Mouse (Mus musculus): ENCODE measurements around the gene Hoxc13. TPM values are rescaled to one million over a fixed set of nuclear protein-coding genes. Genes with fewer than 3 reads are reported as not detected.

Gene Hoxc13
- polyA plus RNA-seq, 1 experiment from 2014 or later, result not detected

DNA sequence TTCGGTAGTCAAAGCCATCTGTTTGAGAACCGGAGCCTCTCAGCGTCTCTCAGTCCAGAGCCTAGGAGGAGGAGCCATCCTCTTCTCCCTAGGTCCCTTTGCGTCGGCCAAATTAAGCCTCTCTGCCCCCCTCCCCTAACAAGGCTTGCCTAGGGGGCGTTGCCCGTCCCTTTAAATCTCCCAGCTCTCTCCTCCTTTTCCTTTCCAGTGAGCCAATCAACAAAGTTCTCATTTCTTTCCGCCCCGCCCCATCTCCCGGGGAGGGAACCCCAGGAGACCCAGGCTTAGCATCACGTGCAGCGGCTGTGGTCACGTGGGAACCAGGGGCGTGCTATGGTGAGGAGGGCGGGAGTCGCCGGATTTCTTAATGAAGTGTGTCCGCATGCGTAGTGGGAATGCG is 284 bp upstream of the Hoxc13 start:
- under 1% methylated on average over 19 of the region's 20 CpGs for WGBS
- Histone ChIP-seq H3K4me1 (replicated peaks; ENCODE audit: control insufficient read depth, insufficient read depth) (no peaks in the 10 kb centered on the region), H3K9me3 (ENCODE audit: control insufficient read depth, low read length) (no peaks in the 10 kb centered on the region), H3K27ac (replicated peaks) (no peak overlapping the region), H3K36me3 (ENCODE audit: control insufficient read depth, insufficient read depth, low read length) (no peaks in the 10 kb centered on the region), H3K4me3 (ENCODE audit: low read depth, low read length) (peak overlapping the region; percentile 23; the same call in 1 of the 2 replicates), H3K9ac (ENCODE audit: low read length) (no peak overlapping the region), H3K27me3 (ENCODE audit: control insufficient read depth, insufficient read depth, low read length) (peaks cover 34% of the 10 kb centered on the region), H3K4me2 (replicated peaks; ENCODE audit: low read depth) (peak overlapping the region; percentile 42; the same call in 1 of the 2 replicates)
- DNase-seq (ENCODE audit: low spot score) (peak; percentile 56), ATAC-seq (ENCODE audit: low FRiP score, low TSS enrichment) (peak; percentile 57; the same call in 1 of the 2 replicates)
- TF ChIP-seq EP300 (optimal IDR thresholded peaks at IDR 0.05) (no peak), CTCF (IDR thresholded peaks at IDR 0.05; ENCODE audit: low read depth) (no peak)

DNA sequence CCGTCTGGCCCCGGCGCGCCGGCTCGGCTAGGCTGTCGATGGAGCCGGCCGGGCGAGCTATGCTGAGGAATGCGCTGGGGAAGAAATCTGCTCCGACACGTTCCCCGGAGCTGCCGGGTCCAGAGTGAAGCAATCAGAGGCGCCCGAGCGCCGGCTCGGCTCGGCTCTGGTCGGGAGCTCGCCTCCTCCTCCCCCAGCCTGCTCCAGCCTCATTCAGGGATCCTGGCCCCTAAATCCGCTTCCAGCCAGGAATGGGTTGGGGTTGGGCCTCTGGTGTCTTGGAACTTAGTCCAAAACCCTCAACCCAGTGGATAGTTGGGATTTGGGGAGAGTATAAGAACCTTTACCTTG is 1.1 kb downstream of the Hoxc13 start:
- DNase-seq (ENCODE audit: low spot score) (peak; percentile 37), ATAC-seq (ENCODE audit: low FRiP score, low TSS enrichment) (peak; percentile 60; the same call in 1 of the 2 replicates)
- Histone ChIP-seq H3K9ac (ENCODE audit: low read length) (no peak overlapping the region), H3K36me3 (ENCODE audit: control insufficient read depth, insufficient read depth, low read length) (no peaks in the 10 kb centered on the region), H3K4me1 (replicated peaks; ENCODE audit: control insufficient read depth, insufficient read depth) (no peaks in the 10 kb centered on the region), H3K27me3 (ENCODE audit: control insufficient read depth, insufficient read depth, low read length) (peaks cover 36% of the 10 kb centered on the region), H3K4me2 (replicated peaks; ENCODE audit: low read depth) (peak overlapping the region; percentile 20; the same call in 1 of the 2 replicates), H3K9me3 (ENCODE audit: control insufficient read depth, low read length) (no peaks in the 10 kb centered on the region), H3K4me3 (ENCODE audit: low read depth, low read length) (no peak overlapping the region), H3K27ac (replicated peaks) (no peak overlapping the region)
- no peak for TF ChIP-seq EP300 (optimal IDR thresholded peaks at IDR 0.05)
- TF ChIP-seq CTCF (IDR thresholded peaks at IDR 0.05; ENCODE audit: low read depth), result no peak
- 2% methylated on average over 24 of the region's 24 CpGs for WGBS

DNA sequence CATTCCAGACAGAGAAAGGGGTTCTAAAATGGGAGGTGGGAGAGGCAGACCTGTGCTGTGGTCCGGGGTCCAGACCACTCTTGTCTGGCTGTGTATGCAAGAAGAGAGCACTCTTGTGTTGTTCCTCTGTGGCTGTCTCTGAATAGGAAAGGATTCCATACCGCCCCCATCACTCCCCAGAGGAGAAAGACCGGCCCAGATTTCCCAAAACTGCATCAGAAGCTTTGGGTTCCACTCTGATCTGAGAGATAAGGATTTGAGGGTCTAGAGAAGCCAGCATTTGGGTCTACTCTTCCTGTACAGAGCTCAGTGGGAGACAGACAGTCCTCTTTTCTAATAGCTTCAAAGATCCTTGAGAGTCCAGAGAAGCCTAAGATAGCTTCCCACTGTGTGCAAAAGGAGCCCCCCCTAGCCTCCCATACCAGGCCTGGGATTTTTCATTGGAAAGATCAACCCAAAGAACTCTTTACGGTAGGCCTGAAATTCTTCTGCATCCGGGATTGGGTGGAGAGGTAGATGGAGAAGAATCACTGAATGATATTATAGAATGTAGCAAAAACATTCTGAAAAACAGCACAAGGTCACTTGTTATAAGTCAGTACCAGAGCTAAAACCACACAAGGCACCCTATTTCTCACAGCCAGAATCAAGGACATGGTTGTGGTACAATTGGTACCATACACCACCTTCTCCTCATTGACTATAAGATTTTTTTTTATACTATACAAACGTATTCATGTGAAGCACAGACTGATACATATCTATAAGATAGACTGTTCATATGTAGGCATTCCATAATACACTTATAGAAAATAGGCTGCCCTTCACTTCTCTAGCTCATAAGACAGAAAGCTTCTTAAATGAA is 2.0 kb downstream of the Hoxc13 start:
- ATAC-seq (ENCODE audit: low FRiP score, low TSS enrichment) (no peak), DNase-seq (ENCODE audit: low spot score) (no peak)
- Histone ChIP-seq H3K9me3 (ENCODE audit: control insufficient read depth, low read length) (no peaks in the 10 kb centered on the region), H3K36me3 (ENCODE audit: control insufficient read depth, insufficient read depth, low read length) (no peaks in the 10 kb centered on the region), H3K27ac (replicated peaks) (no peak overlapping the region), H3K9ac (ENCODE audit: low read length) (no peak overlapping the region), H3K4me2 (replicated peaks; ENCODE audit: low read depth) (no peak overlapping the region), H3K4me3 (ENCODE audit: low read depth, low read length) (no peak overlapping the region), H3K27me3 (ENCODE audit: control insufficient read depth, insufficient read depth, low read length) (peaks cover 37% of the 10 kb centered on the region), H3K4me1 (replicated peaks; ENCODE audit: control insufficient read depth, insufficient read depth) (no peaks in the 10 kb centered on the region)
- WGBS, result 20% methylated on average over 6 of the region's 6 CpGs
- TF ChIP-seq CTCF (IDR thresholded peaks at IDR 0.05; ENCODE audit: low read depth) (no peak), EP300 (optimal IDR thresholded peaks at IDR 0.05) (no peak)

DNA sequence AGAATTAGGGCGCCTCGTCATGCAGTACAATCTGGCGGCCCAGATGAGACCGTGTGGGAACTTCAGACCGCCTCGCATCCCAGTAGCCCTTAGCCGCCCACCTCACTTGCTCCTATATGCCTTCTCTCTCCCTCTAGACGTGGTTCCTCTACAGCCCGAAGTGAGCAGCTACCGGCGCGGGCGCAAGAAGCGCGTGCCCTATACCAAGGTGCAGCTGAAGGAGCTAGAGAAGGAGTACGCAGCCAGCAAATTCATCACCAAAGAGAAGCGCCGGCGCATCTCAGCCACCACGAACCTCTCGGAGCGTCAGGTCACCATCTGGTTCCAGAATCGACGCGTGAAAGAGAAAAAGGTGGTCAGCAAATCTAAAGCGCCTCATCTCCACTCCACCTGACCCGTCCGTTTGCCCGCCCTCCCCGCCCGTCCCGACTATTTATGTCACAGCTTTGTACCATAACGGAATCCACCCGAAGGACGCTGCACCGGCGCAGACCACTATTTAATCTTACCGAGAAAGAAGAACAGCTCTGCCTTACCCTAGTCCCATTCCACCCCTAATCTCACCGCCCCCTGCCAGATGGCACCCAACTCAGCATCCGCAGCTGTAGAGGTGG is 6.2 kb downstream of the Hoxc13 start:
- DNase-seq (ENCODE audit: low spot score) (no peak), ATAC-seq (ENCODE audit: low FRiP score, low TSS enrichment) (no peak)
- no peaks in the 10 kb centered on the region for H3K9me3 ChIP-seq (ENCODE audit: control insufficient read depth, low read length)
- peaks cover 41% of the 10 kb centered on the region for H3K27me3 ChIP-seq (ENCODE audit: control insufficient read depth, insufficient read depth, low read length)
- H3K4me2 ChIP-seq (replicated peaks; ENCODE audit: low read depth), result no peak overlapping the region
- H3K36me3 ChIP-seq (ENCODE audit: control insufficient read depth, insufficient read depth, low read length), result no peaks in the 10 kb centered on the region
- TF ChIP-seq CTCF (IDR thresholded peaks at IDR 0.05; ENCODE audit: low read depth) (no peak), EP300 (optimal IDR thresholded peaks at IDR 0.05) (no peak)
- H3K27ac ChIP-seq (replicated peaks), result no peak overlapping the region
- no peak overlapping the region for H3K4me3 ChIP-seq (ENCODE audit: low read depth, low read length)
- 2% methylated on average over 40 of the region's 40 CpGs for WGBS
- no peak overlapping the region for H3K9ac ChIP-seq (ENCODE audit: low read length)
- no peaks in the 10 kb centered on the region for H3K4me1 ChIP-seq (replicated peaks; ENCODE audit: control insufficient read depth, insufficient read depth)

DNA sequence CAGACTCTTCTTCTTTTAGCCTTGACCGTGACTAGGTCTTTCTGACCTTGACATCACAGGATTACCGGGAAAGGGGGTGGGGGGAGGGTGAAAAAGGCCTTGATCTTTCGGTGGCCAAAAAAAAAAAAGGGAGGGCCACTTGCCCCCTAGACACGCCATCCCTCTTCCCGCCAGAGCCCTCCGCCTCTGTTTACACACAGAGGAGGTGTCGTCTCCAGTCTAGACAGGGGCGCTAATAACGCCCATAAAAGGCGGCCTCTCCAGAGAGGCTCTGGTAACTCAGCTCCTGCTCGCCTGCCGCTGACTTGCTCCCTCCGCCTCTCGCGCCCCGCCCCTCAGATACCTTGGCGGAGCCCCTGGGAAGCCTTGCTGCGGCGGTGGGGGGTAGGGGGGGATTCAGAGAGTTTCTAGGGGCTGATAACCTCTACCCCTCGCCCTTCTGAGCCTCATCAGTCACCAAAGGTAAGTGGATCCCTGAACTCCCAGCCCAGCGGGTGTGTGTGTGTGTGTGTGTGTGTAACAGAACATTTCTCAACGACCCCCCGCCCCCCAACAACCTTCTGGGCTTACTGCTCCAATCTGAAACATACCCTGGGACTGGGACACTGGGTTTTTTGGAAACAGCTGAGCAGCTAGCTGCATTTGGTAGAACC is 10.9 kb downstream of the Hoxc13 start:
- no peak for DNase-seq (ENCODE audit: low spot score)
- TF ChIP-seq CTCF (IDR thresholded peaks at IDR 0.05; ENCODE audit: low read depth) (no peak), EP300 (optimal IDR thresholded peaks at IDR 0.05) (no peak)
- Histone ChIP-seq H3K4me3 (ENCODE audit: low read depth, low read length) (no peak overlapping the region), H3K4me1 (replicated peaks; ENCODE audit: control insufficient read depth, insufficient read depth) (no peaks in the 10 kb centered on the region), H3K36me3 (ENCODE audit: control insufficient read depth, insufficient read depth, low read length) (no peaks in the 10 kb centered on the region), H3K4me2 (replicated peaks; ENCODE audit: low read depth) (no peak overlapping the region), H3K27ac (replicated peaks) (no peak overlapping the region), H3K9ac (ENCODE audit: low read length) (no peak overlapping the region), H3K9me3 (ENCODE audit: control insufficient read depth, low read length) (no peaks in the 10 kb centered on the region), H3K27me3 (ENCODE audit: control insufficient read depth, insufficient read depth, low read length) (peaks cover 60% of the 10 kb centered on the region)
- ATAC-seq (ENCODE audit: low FRiP score, low TSS enrichment), result no peak
- WGBS, result 2% methylated on average over 23 of the region's 23 CpGs

All from stomach, postnatal 0 days (tissue).